Mouse (Mus musculus) MEL (cell line): Measurements from ENCODE around the gene Il17re. TPM values are rescaled to one million over a fixed set of nuclear protein-coding genes. Genes with fewer than 3 reads are reported as not detected.

Experiments used
- DNase-seq: peaks from one replicate; pipeline ENCODE4 v3.0.0; 2011; ENCODE audit warnings: low read depth, low spot score
- H3K27ac ChIP-seq: 2 replicates; pipeline ENCODE4 v1.5.1; 2012; ENCODE audit warnings: low read depth, mild to moderate bottlenecking, control low read depth, low read length, moderate library complexity; ENCODE audit not compliant: control insufficient read depth
- H3K27me3 ChIP-seq, 2 experiments: fragments of 150-350 bp in 1 of 2; sonication (generic) in 1 of 2; 2 replicates each; pipeline ENCODE4 v1.6.1; 2012; ENCODE audit warnings: low read length in 2 of 2, mild to moderate bottlenecking in 2 of 2, improper control_type of control experiment in 1 of 2, moderate library complexity in 1 of 2; ENCODE audit not compliant: insufficient read depth in 2 of 2, control insufficient read depth in 1 of 2
- H3K36me3 ChIP-seq, 2 experiments: 2 replicates each; pipeline ENCODE4 v1.6.1; 2012 to 2014; ENCODE audit warnings: low read length in 2 of 2, improper control_type of control experiment in 1 of 2, inconsistent platforms in 1 of 2, mild to moderate bottlenecking in 1 of 2; ENCODE audit not compliant: insufficient read depth in 2 of 2, control insufficient read depth in 1 of 2
- H3K4me1 ChIP-seq, 2 experiments: fragments of 150-350 bp in 1 of 2; sonication (generic) in 1 of 2; 2 replicates each; pipeline ENCODE4 v1.6.1; 2012; ENCODE audit warnings: low read length in 2 of 2, improper control_type of control experiment in 1 of 2, mild to moderate bottlenecking in 1 of 2; ENCODE audit not compliant: insufficient read depth in 2 of 2, control insufficient read depth in 1 of 2
- H3K4me3 ChIP-seq, 2 experiments: fragments of 150-350 bp in 1 of 2; sonication (generic) in 1 of 2; 2 replicates each; pipeline ENCODE4 v1.5.1; 2012; ENCODE audit warnings: low read depth in 2 of 2, low read length in 2 of 2, mild to moderate bottlenecking in 2 of 2, moderate library complexity in 2 of 2, control low read depth in 1 of 2, improper control_type of control experiment in 1 of 2; ENCODE audit not compliant: control insufficient read depth in 1 of 2, insufficient read depth in 1 of 2
- H3K79me2 ChIP-seq: 2 replicates; pipeline ENCODE4 v1.6.1; 2012; ENCODE audit warnings: mild to moderate bottlenecking, low read length, moderate library complexity; ENCODE audit not compliant: control insufficient read depth, poor library complexity, insufficient read depth
- H3K9ac ChIP-seq: 2 replicates; pipeline ENCODE4 v1.6.1; 2012; ENCODE audit warnings: low read depth, mild to moderate bottlenecking, control low read depth, low read length, moderate library complexity; ENCODE audit not compliant: control insufficient read depth, poor library complexity, severe bottlenecking
- H3K9me3 ChIP-seq: fragments of 150-350 bp; sonication (generic); replicated peaks from 2 replicates; pipeline ENCODE4 v1.6.1; 2012; ENCODE audit warnings: mild to moderate bottlenecking, low read length, improper control_type of control experiment, moderate library complexity; ENCODE audit not compliant: insufficient read depth
- CHD1 ChIP-seq: IDR thresholded peaks from 2 replicates; pipeline ENCODE4 v1.6.1; 2012; ENCODE audit warnings: low read depth, mild to moderate bottlenecking, inconsistent platforms, low read length, improper control_type of control experiment
- CHD2 ChIP-seq: IDR thresholded peaks from 2 replicates; pipeline ENCODE4 v1.6.1; 2011; ENCODE audit warnings: low read length, improper control_type of control experiment
- CTCF ChIP-seq, 3 experiments: IDR thresholded peaks in 2 of 3; conservative IDR thresholded peaks in 1 of 3; 2 replicates each; pipeline ENCODE4 v1.5.1; 2011 to 2012; ENCODE audit warnings: low read length in 3 of 3, low read depth in 2 of 3, mild to moderate bottlenecking in 2 of 3, improper control_type of control experiment in 1 of 3, inconsistent platforms in 1 of 3, mixed read lengths in 1 of 3, moderate library complexity in 1 of 3; ENCODE audit not compliant: control insufficient read depth in 1 of 3, insufficient read depth in 1 of 3, poor library complexity in 1 of 3, severe bottlenecking in 1 of 3
- ELF1 ChIP-seq: IDR thresholded peaks from 2 replicates; pipeline ENCODE4 v1.6.1; 2014; ENCODE audit warnings: low read depth, mild to moderate bottlenecking, inconsistent platforms, low read length, improper control_type of control experiment, moderate library complexity
- HCFC1 ChIP-seq: IDR thresholded peaks from 2 replicates; pipeline ENCODE4 v1.6.1; 2012; ENCODE audit warnings: low read depth, mild to moderate bottlenecking, inconsistent platforms, low read length, improper control_type of control experiment, moderate library complexity
- KAT2A ChIP-seq: conservative IDR thresholded peaks from 2 replicates; pipeline ENCODE4 v1.6.1; 2012; ENCODE audit warnings: low read depth, low read length, improper control_type of control experiment, inconsistent platforms
- MAX ChIP-seq: IDR thresholded peaks from 2 replicates; pipeline ENCODE4 v1.6.1; 2011; ENCODE audit warnings: low read length, improper control_type of control experiment
- MAZ ChIP-seq: IDR thresholded peaks from 2 replicates; pipeline ENCODE4 v1.6.1; 2012; ENCODE audit warnings: low read depth, mild to moderate bottlenecking, inconsistent platforms, low read length, improper control_type of control experiment
- MXI1 ChIP-seq: IDR thresholded peaks from 2 replicates; pipeline ENCODE4 v1.6.1; 2011; ENCODE audit warnings: mild to moderate bottlenecking, low read depth, low read length, improper control_type of control experiment
- MYB ChIP-seq: IDR thresholded peaks from 2 replicates; pipeline ENCODE4 v1.6.1; 2011; ENCODE audit warnings: mild to moderate bottlenecking, low read depth, low read length, improper control_type of control experiment
- MYC ChIP-seq: IDR thresholded peaks from 2 replicates; pipeline ENCODE4 v1.6.1; 2011; ENCODE audit warnings: low read depth, mild to moderate bottlenecking, low read length, improper control_type of control experiment, moderate library complexity
- NELFE ChIP-seq: IDR thresholded peaks from 2 replicates; pipeline ENCODE4 v1.6.1; 2011; ENCODE audit warnings: low read depth, low read length, improper control_type of control experiment
- POLR2A ChIP-seq, 2 experiments: IDR thresholded peaks; 2 replicates each; pipeline ENCODE4 v1.6.1; 2011 to 2012; ENCODE audit warnings: low read length in 2 of 2, mild to moderate bottlenecking in 2 of 2, control low read depth in 1 of 2, improper control_type of control experiment in 1 of 2, low read depth in 1 of 2, moderate library complexity in 1 of 2; ENCODE audit not compliant: control insufficient read depth in 1 of 2, insufficient read depth in 1 of 2, poor library complexity in 1 of 2
- POLR2AphosphoS2 ChIP-seq: IDR thresholded peaks from 2 replicates; pipeline ENCODE4 v1.6.1; 2011; ENCODE audit warnings: low read length, improper control_type of control experiment
- POLR2AphosphoS5 ChIP-seq: IDR thresholded peaks from 2 replicates; pipeline ENCODE4 v1.6.1; 2012; ENCODE audit warnings: low read depth, borderline replicate concordance, mild to moderate bottlenecking, inconsistent platforms, low read length, moderate library complexity, mixed read lengths
- RAD21 ChIP-seq: IDR thresholded peaks from 2 replicates; pipeline ENCODE4 v1.6.1; 2011; ENCODE audit warnings: mild to moderate bottlenecking, low read depth, low read length, improper control_type of control experiment
- RCOR1 ChIP-seq: IDR thresholded peaks from 2 replicates; pipeline ENCODE4 v1.6.1; 2012; ENCODE audit warnings: low read depth, mild to moderate bottlenecking, inconsistent platforms, low read length, improper control_type of control experiment
- SIN3A ChIP-seq: IDR thresholded peaks from 2 replicates; pipeline ENCODE4 v1.6.1; 2012; ENCODE audit warnings: low read length, improper control_type of control experiment, inconsistent platforms
- SMC3 ChIP-seq: IDR thresholded peaks from 2 replicates; pipeline ENCODE4 v1.6.1; 2011; ENCODE audit warnings: low read depth, low read length, improper control_type of control experiment
- UBTF ChIP-seq: IDR thresholded peaks from 2 replicates; pipeline ENCODE4 v1.6.1; 2012; ENCODE audit warnings: low read depth, mild to moderate bottlenecking, inconsistent platforms, low read length, improper control_type of control experiment, moderate library complexity, borderline replicate concordance; ENCODE audit not compliant: insufficient read depth
- USF1 ChIP-seq: IDR thresholded peaks from 2 replicates; pipeline ENCODE4 v1.6.1; 2014; ENCODE audit warnings: low read depth, mild to moderate bottlenecking, inconsistent platforms, low read length, improper control_type of control experiment, moderate library complexity
- ZC3H11A ChIP-seq: IDR thresholded peaks from 2 replicates; pipeline ENCODE4 v1.6.1; 2012; ENCODE audit warnings: low read depth, mild to moderate bottlenecking, inconsistent platforms, low read length, improper control_type of control experiment
- ZKSCAN1 ChIP-seq: IDR thresholded peaks from 2 replicates; pipeline ENCODE4 v1.6.1; 2012; ENCODE audit warnings: low read depth, mild to moderate bottlenecking, inconsistent platforms, low read length, improper control_type of control experiment, moderate library complexity
- ZNF384 ChIP-seq: IDR thresholded peaks from 2 replicates; pipeline ENCODE4 v1.6.1; 2012; ENCODE audit warnings: low read depth, mild to moderate bottlenecking, inconsistent platforms, low read length, improper control_type of control experiment
- polyA plus RNA-seq, 2 experiments: library from polyadenylated mRNA; stranded (reverse) in 1 of 2; unstranded in 1 of 2; fragments of >175 nt in 1 of 2; fragments of >200 nt in 1 of 2; gene quantifications; 2 replicates each; pipeline versions ENCODE4 v1.2.1 to v1.2.4; 2012; ENCODE audit warnings: low replicate concordance in 2 of 2, low read depth in 1 of 2; ENCODE audit not compliant: insufficient read length in 2 of 2, insufficient read depth in 1 of 2, missing spikeins in 1 of 2
- total RNA-seq: library from RNA; depleted of rRNA; stranded (reverse); fragments of 300-350 nt; gene quantifications from 2 replicates; pipeline ENCODE4 v1.2.3, GENCODE M21; 2012

The Il17re gene
- total and polyA plus RNA-seq, 3 experiments: not detected

- Histone ChIP-seq H3K9me3 (no peaks in the 10 kb centered on the region), H3K4me3 (no peak overlapping the region), H3K27ac (no peak overlapping the region), H3K79me2 (no peaks in the 10 kb centered on the region), H3K27me3 (no peaks in the 10 kb centered on the region), H3K9ac (no peak overlapping the region), H3K4me1 (peaks cover 6 to 12% of the 10 kb centered on the region in 2 experiments; a peak in 3 of 4 replicates), H3K36me3 (peaks cover 0 to 3% of the 10 kb centered on the region in 2 experiments; a peak in 2 of 4 replicates)
- DNase-seq: peak; percentile 78
- TF ChIP-seq CHD1 (no peak), NELFE (no peak), UBTF (no peak), ZNF384 (no peak), SIN3A (no peak), KAT2A (no peak), MAZ (no peak), POLR2AphosphoS2 (no peak), POLR2A (IDR thresholded peaks at IDR 0.05; ENCODE audit: control insufficient read depth in 1 of 2, insufficient read depth in 1 of 2, low read depth in 1 of 2, low read length in 2 of 2, poor library complexity in 1 of 2) (no peak), MAX (peak; percentile 91), ZKSCAN1 (no peak), MYB (no peak), HCFC1 (no peak), RAD21 (peak; percentile 57), CHD2 (no peak), ZC3H11A (peak; percentile 39), SMC3 (peak; percentile 50), RCOR1 (peak; percentile 11; the same call in 1 of the 2 replicates), MYC (peak; percentile 98), CTCF (IDR thresholded peaks at IDR 0.05 in 2 of 3, conservative IDR thresholded peaks at IDR 0.05 in 1 of 3; ENCODE audit: control insufficient read depth in 1 of 3, insufficient read depth in 1 of 3, low read depth in 2 of 3, low read length in 3 of 3, poor library complexity in 1 of 3, severe bottlenecking in 1 of 3) (peak; percentile 69 to 87 (median 76)), ELF1 (no peak), USF1 (peak; percentile 80), MXI1 (peak; percentile 50; the same call in 1 of the 2 replicates), POLR2AphosphoS5 (no peak)
These were observed 30.9 kb upstream of the Il17re start for GRCm38 (mm10) chr6:113427397-113427796.
